Mouse (Mus musculus) intestine, embryonic 15.5 days (tissue): ENCODE data around the gene Mycbpap. TPM values are rescaled to one million over a fixed set of nuclear protein-coding genes. Genes with fewer than 3 reads are reported as not detected.
A peak's percentile ranks its signal among the peaks of the same experiment; 100 is the strongest.

ENCODE experiments used
- ATAC-seq: fragments of 200-750 bp; cut with Nextera tagmentation; 2 replicates; pipeline ENCODE4 v1.8.0; 2017; ENCODE audit warnings: moderate TSS enrichment, moderate library complexity
- H3K27ac ChIP-seq: fragments of 300-500 bp; sonication (generic); 2 replicates; pipeline ENCODE4 v1.5.1; 2015; ENCODE audit warnings: mild to moderate bottlenecking, inconsistent platforms
- H3K27me3 ChIP-seq: fragments of 300-500 bp; sonication (generic); replicated peaks from 2 replicates; pipeline ENCODE4 v1.6.1; 2015; ENCODE audit warnings: inconsistent platforms
- H3K36me3 ChIP-seq: fragments of 300-500 bp; sonication (generic); 2 replicates; pipeline ENCODE4 v1.6.1; 2015; ENCODE audit warnings: inconsistent platforms
- H3K4me1 ChIP-seq: fragments of 300-500 bp; sonication (generic); replicated peaks from 2 replicates; pipeline ENCODE4 v1.6.1; 2015; ENCODE audit warnings: inconsistent platforms
- H3K4me2 ChIP-seq: fragments of 300-500 bp; sonication (generic); replicated peaks from 2 replicates; pipeline ENCODE4 v1.6.1; 2015; ENCODE audit warnings: mild to moderate bottlenecking, inconsistent platforms
- H3K4me3 ChIP-seq: fragments of 300-500 bp; sonication (generic); replicated peaks from 2 replicates; pipeline ENCODE4 v1.5.1; 2015; ENCODE audit warnings: inconsistent platforms
- H3K9ac ChIP-seq: fragments of 300-500 bp; sonication (generic); 2 replicates; pipeline ENCODE4 v1.6.1; 2015; ENCODE audit warnings: inconsistent platforms
- H3K9me3 ChIP-seq: fragments of 300-500 bp; sonication (generic); 2 replicates; pipeline ENCODE4 v1.6.1; 2016; ENCODE audit warnings: inconsistent platforms
- WGBS: fragments of 180-500 bp; shearing (Covaris S2); methylation state at CpG from one replicate; pipeline ENCODE4 v1.1.7; 2015; 5-methylcytosine and 5-hydroxymethylcytosine counted together
- polyA plus RNA-seq: library from polyadenylated mRNA; unstranded; fragments of >200 nt; fragmentation: Nextera tagmentation; extraction: Ambion mirVana; gene quantifications from 2 replicates; pipeline ENCODE4 v1.2.1, GENCODE M21; 2015

The Mycbpap gene
- polyA plus RNA-seq, 1 experiment from 2014 or later = 2.2 TPM

DNA sequence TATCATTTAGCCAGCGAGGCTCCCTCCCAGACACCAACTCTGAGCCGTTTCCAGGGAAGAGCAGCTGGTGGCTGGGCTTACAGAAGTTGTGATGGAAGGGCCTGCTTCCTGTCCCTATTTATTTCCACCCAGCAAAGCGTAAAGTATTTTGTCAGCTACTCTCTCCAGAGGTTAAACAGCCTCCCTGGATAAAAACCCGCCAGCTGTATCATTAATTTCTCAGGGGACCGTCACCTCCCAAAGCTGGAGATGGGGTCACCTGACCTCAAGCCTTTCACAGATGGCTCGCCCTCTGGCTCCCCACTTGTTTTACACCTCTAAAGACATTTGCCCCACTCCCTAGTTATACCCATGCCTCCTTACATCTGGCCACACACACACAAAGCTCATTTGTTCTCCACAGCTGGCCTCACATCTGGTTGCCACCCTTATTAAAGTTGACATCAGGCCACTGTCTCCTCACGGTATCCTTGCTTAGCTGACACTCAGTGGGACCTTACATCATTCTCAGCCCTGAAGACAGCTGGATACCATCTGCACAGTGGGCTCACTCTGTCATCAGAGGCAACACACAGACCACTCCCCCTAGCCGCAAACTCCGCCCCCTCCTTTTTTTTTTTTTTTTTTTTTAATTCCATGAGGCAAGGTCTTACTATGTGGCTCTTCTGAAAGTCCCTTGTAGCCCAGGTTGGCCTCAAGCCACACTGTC lies 4.8 kb upstream of the Mycbpap start:
- Histone ChIP-seq H3K27ac (peak overlapping the region; percentile 62), H3K27me3 (no peaks in the 10 kb centered on the region), H3K9me3 (no peaks in the 10 kb centered on the region), H3K4me1 (0 out of 2 replicates have a peak, but pooled peaks cover 6% of the 10 kb centered on the region), H3K4me2 (no peak overlapping the region), H3K36me3 (no peaks in the 10 kb centered on the region), H3K4me3 (no peak overlapping the region), H3K9ac (no peak overlapping the region)
- 37% methylated on average over 9 of the region's 9 CpGs for WGBS
- peak; percentile 60 for ATAC-seq

DNA sequence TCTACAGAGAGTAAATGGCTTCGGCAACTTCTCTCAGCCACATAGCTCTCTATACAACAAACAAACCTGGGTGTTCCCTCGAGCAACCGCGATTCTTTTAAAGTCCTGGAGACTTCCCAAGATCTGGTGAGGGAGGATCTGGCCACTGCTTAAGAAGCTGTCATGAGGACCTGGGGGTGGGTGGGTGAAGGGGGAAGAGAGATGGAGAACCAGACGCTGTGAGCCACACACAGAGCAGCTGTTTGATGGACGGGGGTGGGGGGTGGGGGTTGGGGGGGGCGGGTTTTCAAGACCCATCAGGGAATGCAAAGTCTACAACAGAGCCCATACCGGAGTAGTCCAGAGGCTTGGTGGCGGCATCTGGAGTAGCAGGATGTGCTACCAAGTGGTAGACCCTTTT lies 8.1 kb downstream of the Mycbpap start:
- no peaks in the 10 kb centered on the region for H3K9me3 ChIP-seq
- no peak overlapping the region for H3K9ac ChIP-seq
- ATAC-seq = 0 out of 2 replicates have a peak, but pooled peaks have one; percentile 23
- no peak overlapping the region for H3K4me3 ChIP-seq
- no peaks in the 10 kb centered on the region for H3K27me3 ChIP-seq
- no peak overlapping the region for H3K4me2 ChIP-seq
- no peak overlapping the region for H3K27ac ChIP-seq
- peaks cover 7% of the 10 kb centered on the region; the same call in 1 of the 2 replicates for H3K4me1 ChIP-seq
- 46% methylated on average over 9 of the region's 9 CpGs for WGBS
- no peaks in the 10 kb centered on the region for H3K36me3 ChIP-seq

DNA sequence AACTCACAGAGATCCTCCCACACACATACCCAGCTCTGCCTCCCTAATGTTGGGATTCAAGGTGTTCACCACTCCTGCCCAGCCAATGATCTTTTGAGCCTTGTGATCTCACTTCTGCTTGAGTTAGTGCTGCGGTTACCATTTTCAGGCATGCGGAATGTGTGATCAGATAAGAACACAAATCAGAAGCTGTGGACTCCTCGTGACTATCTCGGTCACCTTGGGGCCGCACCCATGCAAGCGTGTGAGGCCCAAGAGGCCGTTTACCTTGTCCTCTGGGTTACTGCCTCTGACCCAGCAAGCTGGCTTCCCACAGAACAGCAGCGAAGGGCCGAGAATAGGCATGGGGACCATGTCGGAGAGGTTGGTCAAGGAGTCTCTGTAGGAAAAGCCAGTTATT lies 12.6 kb downstream of the Mycbpap start:
- Histone ChIP-seq H3K9ac (no peak overlapping the region), H3K9me3 (no peaks in the 10 kb centered on the region), H3K36me3 (no peaks in the 10 kb centered on the region), H3K27ac (no peak overlapping the region), H3K27me3 (no peaks in the 10 kb centered on the region), H3K4me2 (no peak overlapping the region), H3K4me1 (peaks cover 7% of the 10 kb centered on the region; the same call in 1 of the 2 replicates), H3K4me3 (no peak overlapping the region)
- 72% methylated on average over 10 of the region's 10 CpGs for WGBS
- ATAC-seq = peak; percentile 77

DNA sequence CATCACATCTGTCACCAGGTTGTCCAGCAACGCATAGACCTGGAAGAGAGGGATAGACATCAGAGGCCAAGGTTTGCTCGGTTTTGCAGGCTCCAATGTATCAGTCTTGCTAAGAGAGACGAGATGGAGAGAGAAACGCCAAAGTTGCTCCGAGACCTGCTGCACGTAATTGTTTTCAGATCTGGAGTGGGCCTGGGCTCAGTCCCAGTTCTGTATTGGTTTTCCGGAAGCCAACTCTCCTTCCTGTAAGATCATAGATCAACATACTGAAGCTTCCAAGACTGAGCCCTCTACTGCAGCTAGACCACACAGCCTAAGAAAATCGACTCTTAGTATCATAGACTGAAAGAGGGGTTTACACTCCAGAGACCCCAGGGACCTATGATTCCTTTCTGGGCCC lies 20.1 kb downstream of the Mycbpap start:
- Histone ChIP-seq H3K9ac (no peak overlapping the region), H3K27ac (no peak overlapping the region), H3K4me1 (peaks cover 27% of the 10 kb centered on the region), H3K4me3 (no peak overlapping the region), H3K9me3 (no peaks in the 10 kb centered on the region), H3K36me3 (no peaks in the 10 kb centered on the region), H3K27me3 (no peaks in the 10 kb centered on the region), H3K4me2 (no peak overlapping the region)
- no peak for ATAC-seq
- 82% methylated on average over 8 of the region's 8 CpGs for WGBS

DNA sequence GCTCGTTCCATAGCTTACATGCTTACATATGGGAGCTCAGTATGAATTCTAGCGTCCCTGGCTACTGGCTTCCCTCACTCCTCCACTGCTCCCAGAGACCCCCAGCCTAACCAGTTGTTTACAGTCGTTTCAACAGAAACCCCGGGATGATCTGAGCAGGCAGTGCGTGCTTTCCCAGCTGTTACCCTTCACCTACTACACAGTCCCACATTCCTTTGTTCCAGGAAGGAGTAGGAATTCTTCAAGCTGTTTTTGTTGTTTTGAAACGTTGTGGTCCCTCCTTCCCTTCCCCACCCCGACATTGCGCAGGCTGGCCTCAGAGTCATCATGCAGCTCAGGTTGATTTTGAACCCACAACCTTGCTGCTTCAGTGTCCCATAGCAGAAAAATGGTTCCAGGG lies 21.2 kb downstream of the Mycbpap start:
- peak; percentile 3; the same call in 1 of the 2 replicates for ATAC-seq

DNA sequence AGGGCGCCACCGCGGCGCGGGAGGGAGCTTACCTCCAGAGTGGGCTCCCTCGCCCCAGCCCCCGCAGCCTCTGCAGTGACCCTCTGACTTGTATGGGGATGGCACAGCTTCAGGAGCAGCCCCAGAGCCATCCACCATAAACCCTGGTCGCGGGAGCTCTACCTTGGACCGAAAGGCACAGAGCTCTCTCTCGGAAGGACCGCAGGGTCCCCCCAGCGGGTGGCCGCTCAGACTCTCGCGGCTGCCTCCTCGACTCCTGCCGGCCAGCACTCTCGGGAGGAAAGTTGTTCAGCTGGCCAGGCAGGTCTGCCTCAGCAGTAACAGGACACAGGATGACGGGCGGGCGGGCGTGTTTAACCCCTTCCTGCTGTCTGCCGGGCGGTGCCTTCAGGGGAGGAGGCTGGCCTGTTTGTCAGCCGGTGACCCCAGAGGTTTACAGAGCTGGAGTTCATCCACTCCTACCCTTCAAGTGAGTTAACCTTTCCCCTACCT lies 21.8 kb downstream of the Mycbpap start, which contains the start of gene Epn3:
Epn3 (minus strand) TSS at position 314 of the 492 bp plus-strand sequence.
- H3K27me3 ChIP-seq = no peaks in the 10 kb centered on the region
- H3K27ac ChIP-seq = peak within 1 kb of the TSS; percentile 62; the same call in 1 of the 2 replicates
- H3K36me3 ChIP-seq = no peaks in the 10 kb centered on the region
- no peaks in the 10 kb centered on the region for H3K9me3 ChIP-seq
- peaks cover 27% of the 10 kb centered on the region for H3K4me1 ChIP-seq
- peak within 1 kb of the TSS; percentile 35 for H3K4me3 ChIP-seq
- peak within 1 kb of the TSS; percentile 30 for H3K9ac ChIP-seq
- H3K4me2 ChIP-seq = peak within 1 kb of the TSS; percentile 82
- under 1% methylated on average over 26 of the region's 26 CpGs for WGBS
- peak; percentile 77 for ATAC-seq

More for the DNA sequence above, 21.2 kb downstream of the Mycbpap start:
- Histone ChIP-seq H3K36me3 (no peaks in the 10 kb centered on the region), H3K27ac (no peak overlapping the region), H3K4me2 (peak overlapping the region; percentile 82), H3K4me3 (no peak overlapping the region), H3K9ac (peak overlapping the region; percentile 30; the same call in 1 of the 2 replicates), H3K27me3 (no peaks in the 10 kb centered on the region), H3K9me3 (no peaks in the 10 kb centered on the region), H3K4me1 (peaks cover 27% of the 10 kb centered on the region)
- 19% methylated on average over 8 of the region's 8 CpGs for WGBS

DNA sequence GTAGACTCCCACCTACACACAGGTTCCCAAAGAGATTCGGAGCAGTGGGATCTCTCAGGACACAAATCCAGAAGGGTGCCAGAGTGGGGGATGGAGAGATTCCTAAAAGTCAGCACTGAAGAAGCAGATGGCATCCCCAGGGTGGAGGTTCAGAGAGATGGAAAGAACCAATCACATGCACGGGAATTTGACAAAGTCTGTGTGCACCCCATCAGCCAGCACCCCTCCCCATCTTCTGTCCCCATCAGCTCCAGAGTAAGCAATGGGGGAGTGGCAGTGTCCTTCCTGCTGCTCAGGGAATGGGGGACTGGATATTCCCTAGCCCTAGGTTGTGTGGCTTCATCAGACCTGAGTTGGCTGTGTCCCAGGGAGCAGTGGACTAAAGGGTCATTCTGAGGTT lies 22.5 kb downstream of the Mycbpap start:
- Histone ChIP-seq H3K9ac (peak overlapping the region; percentile 30; the same call in 1 of the 2 replicates), H3K36me3 (no peaks in the 10 kb centered on the region), H3K27me3 (no peaks in the 10 kb centered on the region), H3K9me3 (no peaks in the 10 kb centered on the region), H3K27ac (0 out of 2 replicates have a peak overlapping the region, but pooled peaks have one; percentile 62), H3K4me1 (peaks cover 27% of the 10 kb centered on the region), H3K4me2 (peak overlapping the region; percentile 82), H3K4me3 (peak overlapping the region; percentile 35)
- ATAC-seq = peak; percentile 34; the same call in 1 of the 2 replicates
- WGBS = 10% methylated on average over 2 of the region's 2 CpGs

DNA sequence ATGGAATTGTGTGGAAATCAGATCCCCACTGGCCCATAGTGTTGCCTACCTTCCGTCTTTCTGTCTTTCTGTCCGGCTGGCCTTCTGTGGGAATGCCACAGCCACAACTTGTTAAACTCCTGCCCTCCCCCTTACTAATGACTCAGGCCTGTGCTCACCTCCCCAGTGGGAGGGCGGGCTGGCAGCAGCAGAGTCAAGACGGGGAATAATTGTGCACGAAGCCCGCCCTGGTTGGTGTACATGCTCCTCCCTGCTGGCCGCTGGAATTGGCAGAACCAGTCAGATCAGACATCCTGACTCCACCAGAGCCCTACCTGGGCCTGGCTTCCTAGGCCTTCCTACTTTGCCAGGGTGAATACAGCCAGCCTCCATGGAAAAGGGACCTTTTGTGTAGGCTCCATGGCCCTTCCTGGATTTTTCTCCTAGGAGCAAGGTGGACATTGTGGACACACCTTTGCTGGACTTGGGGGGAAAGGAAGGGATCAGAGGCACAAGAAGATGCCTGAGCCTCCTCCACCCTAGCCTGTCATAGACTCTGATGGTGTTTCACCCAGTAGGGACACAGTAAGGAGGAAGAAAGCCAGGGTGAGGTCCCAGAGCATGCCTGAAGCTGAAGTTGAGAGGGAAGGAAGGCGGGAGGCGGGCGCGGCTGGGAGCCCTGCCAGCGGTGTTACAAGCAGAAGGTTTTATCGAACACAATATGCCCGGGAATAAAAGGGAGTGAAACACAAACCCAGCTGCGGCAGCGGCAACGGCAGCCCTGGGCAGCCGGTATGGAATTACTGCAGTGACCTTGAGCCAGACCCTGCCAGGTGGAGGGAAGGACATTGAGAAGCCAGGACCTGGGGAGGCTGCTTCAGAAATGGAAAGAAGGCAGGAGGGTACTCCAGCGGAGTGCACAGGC lies 23.2 kb downstream of the Mycbpap start:
- no peaks in the 10 kb centered on the region for H3K36me3 ChIP-seq
- H3K9me3 ChIP-seq = no peaks in the 10 kb centered on the region
- no peak overlapping the region for H3K9ac ChIP-seq
- peak overlapping the region; percentile 62 for H3K27ac ChIP-seq
- H3K4me1 ChIP-seq = peaks cover 27% of the 10 kb centered on the region
- H3K4me3 ChIP-seq = peak overlapping the region; percentile 35
- peak; percentile 71 for ATAC-seq
- H3K27me3 ChIP-seq = no peaks in the 10 kb centered on the region
- H3K4me2 ChIP-seq = peak overlapping the region; percentile 82
- WGBS = 24% methylated on average over 19 of the region's 19 CpGs

DNA sequence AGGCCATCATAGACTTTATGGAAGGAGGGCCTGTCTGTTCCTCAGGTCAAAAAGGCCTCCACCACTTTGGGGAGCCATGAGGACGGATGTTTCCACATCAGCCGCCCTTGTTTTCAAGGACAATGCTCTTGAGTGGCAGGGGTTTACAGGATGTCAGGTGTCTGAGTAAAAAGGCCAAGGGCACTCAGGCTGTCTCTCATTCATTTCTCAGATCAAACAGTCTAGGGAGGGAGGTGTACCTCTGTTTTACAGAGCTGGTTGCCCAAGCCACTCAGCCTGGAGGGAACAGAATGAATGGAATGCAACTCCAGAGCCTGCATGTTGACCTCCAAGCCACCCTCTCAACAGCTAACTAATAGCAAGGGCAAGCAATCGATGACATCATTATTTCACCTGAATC lies 26.1 kb downstream of the Mycbpap start:
- Histone ChIP-seq H3K9ac (no peak overlapping the region), H3K27ac (no peak overlapping the region), H3K9me3 (no peaks in the 10 kb centered on the region), H3K27me3 (0 out of 2 replicates have a peak, but pooled peaks cover 5% of the 10 kb centered on the region), H3K4me3 (no peak overlapping the region), H3K4me1 (peaks cover 35% of the 10 kb centered on the region), H3K4me2 (no peak overlapping the region), H3K36me3 (no peaks in the 10 kb centered on the region)
- no peak for ATAC-seq
- WGBS = 64% methylated on average over 3 of the region's 3 CpGs

DNA sequence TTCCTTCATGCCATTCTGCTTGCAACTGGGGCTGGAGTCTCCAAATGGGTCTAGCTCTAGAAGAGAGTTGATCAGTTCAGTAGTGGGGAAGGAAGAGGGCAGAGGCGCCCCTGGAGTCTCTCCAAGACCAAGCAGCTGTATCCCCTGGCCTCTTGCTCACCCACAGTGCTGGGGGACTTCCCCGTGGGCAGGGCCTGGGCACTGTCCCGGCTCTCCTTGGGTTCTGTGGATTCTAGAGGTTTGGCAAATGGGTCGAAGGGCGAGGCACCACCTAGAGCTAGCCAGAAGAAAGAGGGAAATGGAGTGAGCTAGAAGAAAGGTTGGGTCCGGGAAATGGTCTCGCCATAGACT lies 29.8 kb downstream of the Mycbpap start:
- peak overlapping the region; percentile 78 for H3K4me2 ChIP-seq
- ATAC-seq = 0 out of 2 replicates have a peak, but pooled peaks have one; percentile 11
- peak overlapping the region; percentile 44 for H3K4me3 ChIP-seq
- H3K9me3 ChIP-seq = no peaks in the 10 kb centered on the region
- no peak overlapping the region for H3K9ac ChIP-seq
- H3K36me3 ChIP-seq = no peaks in the 10 kb centered on the region
- no peak overlapping the region for H3K27ac ChIP-seq
- 0 out of 2 replicates have a peak, but pooled peaks cover 5% of the 10 kb centered on the region for H3K27me3 ChIP-seq
- WGBS = 72% methylated on average over 7 of the region's 7 CpGs
- H3K4me1 ChIP-seq = peaks cover 12% of the 10 kb centered on the region; the same call in 1 of the 2 replicates

DNA sequence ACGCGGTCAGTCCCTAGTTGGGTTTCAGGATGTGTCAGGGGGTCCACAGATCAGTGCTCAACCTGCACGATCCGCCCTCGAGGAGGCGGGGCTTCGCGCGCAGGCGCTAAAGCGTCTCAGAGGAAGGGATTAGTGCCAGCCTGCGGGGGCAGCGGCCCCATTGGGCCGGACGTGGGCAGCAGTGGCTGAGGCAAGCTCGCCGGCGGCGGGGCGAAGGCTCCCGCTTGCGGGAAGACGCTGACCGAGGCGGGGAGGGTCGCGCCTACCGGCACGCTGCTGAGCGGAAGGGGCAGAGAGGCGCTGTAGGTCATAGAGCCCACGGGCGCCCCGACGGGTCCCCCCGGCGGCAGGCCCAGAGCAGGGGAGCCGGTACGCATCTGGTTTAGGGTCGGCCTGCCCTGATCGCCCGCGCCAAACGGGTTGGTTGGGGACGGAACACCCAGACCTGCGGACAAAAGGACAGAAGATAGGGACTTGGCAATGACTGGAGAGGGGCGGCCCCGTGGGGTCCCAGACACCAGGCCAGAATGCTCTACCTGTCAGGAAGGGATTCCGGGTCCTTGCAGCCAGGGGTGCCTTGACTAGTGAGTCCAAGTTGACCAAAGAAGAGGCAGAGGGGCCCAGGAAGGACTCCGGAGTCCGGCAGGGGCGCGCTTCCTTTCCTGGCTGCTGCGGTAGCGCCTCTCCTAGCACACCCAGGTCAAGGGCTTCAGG lies 30.4 kb downstream of the Mycbpap start:
- Histone ChIP-seq H3K4me3 (peak overlapping the region; percentile 44), H3K36me3 (no peaks in the 10 kb centered on the region), H3K27ac (no peak overlapping the region), H3K9ac (peak overlapping the region; percentile 42), H3K9me3 (no peaks in the 10 kb centered on the region), H3K27me3 (0 out of 2 replicates have a peak, but pooled peaks cover 5% of the 10 kb centered on the region), H3K4me1 (peaks cover 12% of the 10 kb centered on the region; the same call in 1 of the 2 replicates), H3K4me2 (peak overlapping the region; percentile 78)
- peak; percentile 67 for ATAC-seq
- whole genome bisulfite sequencing = 9% methylated on average over 55 of the region's 55 CpGs
